Mouse (Mus musculus): ENCODE data around the gene Cacna1c.

DNA sequence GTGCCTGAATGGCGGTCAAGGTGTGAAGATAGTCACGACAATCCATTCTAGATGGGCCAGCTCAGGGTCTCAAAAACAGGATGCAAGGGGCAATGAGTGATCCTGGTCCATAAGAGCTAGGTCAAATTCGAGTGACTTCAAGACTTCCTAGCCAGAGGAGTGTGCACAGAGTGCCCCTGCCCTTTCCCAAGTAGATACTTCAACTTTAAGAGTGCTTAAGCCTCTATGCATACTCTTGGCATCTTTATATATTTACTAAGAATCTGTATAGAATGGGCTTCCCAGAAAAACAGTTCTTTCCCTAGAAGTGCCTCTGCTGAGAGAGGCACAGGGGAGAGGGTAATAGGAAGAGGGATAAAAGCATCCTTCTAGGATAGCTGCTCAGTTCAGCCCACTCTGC, 153.4 kb downstream of the Cacna1c start:
- no peak for TF ChIP-seq CTCF (IDR thresholded peaks at IDR 0.05; ENCODE audit: borderline replicate concordance, extremely low read depth, insufficient read depth, insufficient read length)
- no peak for TF ChIP-seq POLR2A (IDR thresholded peaks at IDR 0.05; ENCODE audit: borderline replicate concordance, extremely low read depth, insufficient read depth, insufficient read length, poor library complexity, severe bottlenecking)
